Comparison of ENCODE assay signal across 10 mouse cellular contexts in the genomic region with DNA sequence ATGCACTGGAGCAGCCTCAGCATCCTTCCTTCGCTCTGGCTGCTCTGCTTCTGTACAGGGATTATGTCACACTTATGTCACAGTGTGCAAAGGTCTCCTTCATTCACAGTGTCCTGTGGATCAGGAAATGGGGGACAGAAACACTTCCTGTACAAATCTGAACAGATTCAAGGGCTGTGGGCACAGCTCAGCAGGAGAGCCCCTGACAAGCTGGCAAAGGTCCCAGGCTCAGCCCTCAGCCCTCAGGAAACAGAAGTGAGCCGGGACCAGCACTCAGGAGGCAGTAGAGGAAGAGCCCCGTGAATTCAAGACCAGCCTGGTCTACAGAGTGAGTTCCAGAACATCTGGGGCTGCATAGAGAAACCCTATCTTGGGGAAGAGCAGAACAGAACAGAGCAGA. TPM values are rescaled to one million over a fixed set of nuclear protein-coding genes. Genes with fewer than 3 reads are reported as not detected.
DNase-seq lines count a peak whose midpoint lies in the region; ATAC-seq and TF ChIP-seq lines count a peak whose summit lies in the region.
"Had no signal": no experiment of that assay in that cellular context is flagged by ENCODE, and none has a peak within 500 bp of the region (broad histone marks: within the 10 kb centered on the region; RNA-seq: fewer than 3 reads in every experiment).

No protein-coding gene starts in this region.

- DNase-seq in hindbrain, embryonic 10.5 days (ENCODE audit: low spot score), result no peak
- no peak for DNase-seq in MEL (ENCODE audit: low read depth, low spot score)
- peak; percentile 83 for DNase-seq in kidney, postnatal 10 days
- no peak for DNase-seq in spleen, postnatal 36 days (ENCODE audit: low spot score in 2 of 2)
- DNase-seq in urinary bladder, postnatal 25 days (ENCODE audit: low spot score), result no peak
- DNase-seq in spleen, adult 12 weeks (ENCODE audit: low spot score), result no peak
- DNase-seq: cerebellum, adult 8-10 months had no signal

- WGBS in hindbrain, embryonic 16.5 days, result 41% methylated on average over 3 of the region's 3 CpGs
- 47% methylated on average over 3 of the region's 3 CpGs for WGBS in hindbrain, embryonic 10.5 days

- H3K4me1 ChIP-seq in hindbrain, embryonic 16.5 days (ENCODE audit: control insufficient read depth, insufficient read depth, low read depth, low read length), result no peaks in the 10 kb centered on the region
- no peaks in the 10 kb centered on the region for H3K4me1 ChIP-seq in hindbrain, embryonic 10.5 days (replicated peaks)
- H3K4me1 ChIP-seq in MEL (ENCODE audit: control insufficient read depth in 1 of 2, insufficient read depth in 2 of 2, low read length in 2 of 2), result peaks cover 6 to 22% of the 10 kb centered on the region in 2 experiments

- H3K79me2 ChIP-seq in MEL (ENCODE audit: control insufficient read depth, insufficient read depth, low read length, poor library complexity), result no peaks in the 10 kb centered on the region

- H3K9ac ChIP-seq in hindbrain, embryonic 16.5 days (ENCODE audit: low read depth, low read length), result no peak overlapping the region
- H3K9ac ChIP-seq in MEL (ENCODE audit: control insufficient read depth, low read depth, low read length, poor library complexity, severe bottlenecking), result no peak overlapping the region

- no peak for TF ChIP-seq POLR2A in MEL (IDR thresholded peaks at IDR 0.05; ENCODE audit: control insufficient read depth in 1 of 2, insufficient read depth in 1 of 2, low read depth in 1 of 2, low read length in 2 of 2, poor library complexity in 1 of 2)

- H3K9me3 ChIP-seq in hindbrain, embryonic 16.5 days (ENCODE audit: control insufficient read depth, low read length), result no peaks in the 10 kb centered on the region
- no peaks in the 10 kb centered on the region for H3K9me3 ChIP-seq in hindbrain, embryonic 10.5 days
- H3K9me3 ChIP-seq in MEL (replicated peaks; ENCODE audit: insufficient read depth, low read length), result no peaks in the 10 kb centered on the region
- H3K9me3 ChIP-seq: G1E had no signal

- H3K27me3 ChIP-seq in hindbrain, embryonic 16.5 days (replicated peaks; ENCODE audit: control insufficient read depth, insufficient read depth, low read length), result no peaks in the 10 kb centered on the region
- H3K27me3 ChIP-seq in hindbrain, embryonic 10.5 days (ENCODE audit: insufficient read depth, poor library complexity, severe bottlenecking), result no peaks in the 10 kb centered on the region
- peaks cover 0 to 1% of the 10 kb centered on the region in 2 experiments; a peak in 1 of 4 replicates for H3K27me3 ChIP-seq in MEL (ENCODE audit: control insufficient read depth in 1 of 2, insufficient read depth in 2 of 2, low read length in 2 of 2)

- no peak overlapping the region for H3K4me2 ChIP-seq in hindbrain, embryonic 16.5 days (ENCODE audit: low read length)

- no peaks in the 10 kb centered on the region for H3K36me3 ChIP-seq in hindbrain, embryonic 16.5 days (ENCODE audit: control insufficient read depth, insufficient read depth, low read length)
- H3K36me3 ChIP-seq in hindbrain, embryonic 10.5 days, result no peaks in the 10 kb centered on the region
- H3K36me3 ChIP-seq in MEL (ENCODE audit: control insufficient read depth in 1 of 2, insufficient read depth in 2 of 2, low read length in 2 of 2), result peaks cover 0 to 11% of the 10 kb centered on the region in 2 experiments; a peak in 2 of 4 replicates
- H3K36me3 ChIP-seq: G1E had no signal

- no peak for TF ChIP-seq RAD21 in MEL (IDR thresholded peaks at IDR 0.05; ENCODE audit: low read depth, low read length)

- H3K4me3 ChIP-seq in hindbrain, embryonic 16.5 days (ENCODE audit: low read length), result no peak overlapping the region
- H3K4me3 ChIP-seq in hindbrain, embryonic 10.5 days, result no peak overlapping the region
- no peak overlapping the region for H3K4me3 ChIP-seq in MEL (ENCODE audit: control insufficient read depth in 1 of 2, insufficient read depth in 1 of 2, low read depth in 2 of 2, low read length in 2 of 2)

- 0 out of 2 replicates have a peak, but pooled peaks have one; percentile 30 for ATAC-seq in hindbrain, embryonic 16.5 days
- ATAC-seq in common myeloid progenitor, adult 5-6 weeks (replicated peaks; ENCODE audit: low read depth, poor library complexity, severe bottlenecking), result peak; percentile 81

- TF ChIP-seq CTCF in MEL (IDR thresholded peaks at IDR 0.05 in 2 of 3, conservative IDR thresholded peaks at IDR 0.05 in 1 of 3; ENCODE audit: control insufficient read depth in 1 of 3, insufficient read depth in 1 of 3, low read depth in 2 of 3, low read length in 3 of 3, poor library complexity in 1 of 3, severe bottlenecking in 1 of 3), result no peak

- TF ChIP-seq EP300 in MEL (IDR thresholded peaks at IDR 0.05; ENCODE audit: low read depth in 1 of 2, low read length in 2 of 2), result no peak

- H3K27ac ChIP-seq in hindbrain, embryonic 16.5 days (ENCODE audit: low read depth, low read length), result no peak overlapping the region
- no peak overlapping the region for H3K27ac ChIP-seq in hindbrain, embryonic 10.5 days
- no peak overlapping the region for H3K27ac ChIP-seq in MEL (ENCODE audit: control insufficient read depth, low read depth, low read length)

TF ChIP-seq in MEL, 35 proteins besides CTCF, POLR2A, EP300 and RAD21:
- peak; percentile 84 for TF ChIP-seq RCOR1 (IDR thresholded peaks at IDR 0.05; ENCODE audit: low read depth, low read length)
- no peak for TF ChIP-seq NELFE (IDR thresholded peaks at IDR 0.05; ENCODE audit: low read depth, low read length)

RNA-seq across cellular contexts. Expression of a gene that starts 23.4 kb away (rescaled TPM):
- 10.1 and 14.5 TPM in 2 replicates for polyA plus RNA-seq in hindbrain, embryonic 16.5 days (2015; fragmentation: Nextera tagmentation; extraction: Ambion mirVana)
- polyA plus RNA-seq in hindbrain, embryonic 10.5 days (2016; fragmentation: Nextera tagmentation; extraction: Ambion mirVana), result 31.5 and 33.0 TPM in 2 replicates
- 11.4 and 11.7 TPM in 2 replicates for total RNA-seq in MEL (2012; rRNA removed)
- polyA plus RNA-seq in MEL (2012; ENCODE audit: insufficient read depth in 1 of 2, insufficient read length in 2 of 2, low read depth in 1 of 2, low replicate concordance in 2 of 2, missing spikeins in 1 of 2), result 100 to 1,000 TPM in 1 of 2 experiments, not detected in 1; 133 TPM
- 51.2 and 57.6 TPM in 2 replicates for total RNA-seq in common myeloid progenitor, adult 5-6 weeks (2017)

RNA-seq across cellular contexts. Expression of a gene that starts 37.2 kb away (rescaled TPM):
- polyA plus RNA-seq in hindbrain, embryonic 16.5 days (2015; fragmentation: Nextera tagmentation; extraction: Ambion mirVana), result 5.1 and 5.4 TPM in 2 replicates
- polyA plus RNA-seq in hindbrain, embryonic 10.5 days (2016; fragmentation: Nextera tagmentation; extraction: Ambion mirVana), result 3.9 and 5.8 TPM in 2 replicates
- total RNA-seq in MEL (2012; rRNA removed), result not detected in 2 replicates
- polyA plus RNA-seq in MEL (2012; ENCODE audit: insufficient read depth in 1 of 2, insufficient read length in 2 of 2, low read depth in 1 of 2, low replicate concordance in 2 of 2, missing spikeins in 1 of 2), result not detected
- 7.2 and 7.6 TPM in 2 replicates for total RNA-seq in common myeloid progenitor, adult 5-6 weeks (2017)

RNA-seq across cellular contexts. Expression of a gene that starts 41.8 kb away (rescaled TPM):
- polyA plus RNA-seq in hindbrain, embryonic 16.5 days (2015; fragmentation: Nextera tagmentation; extraction: Ambion mirVana), result 264 and 287 TPM in 2 replicates
- 186 and 213 TPM in 2 replicates for polyA plus RNA-seq in hindbrain, embryonic 10.5 days (2016; fragmentation: Nextera tagmentation; extraction: Ambion mirVana)
- total RNA-seq in MEL (2012; rRNA removed), result 45.7 and 47.4 TPM in 2 replicates
- polyA plus RNA-seq in MEL (2012; ENCODE audit: insufficient read depth in 1 of 2, insufficient read length in 2 of 2, low read depth in 1 of 2, low replicate concordance in 2 of 2, missing spikeins in 1 of 2), result 100 to 1,000 TPM in 1 of 2 experiments, not detected in 1; 117 TPM
- total RNA-seq in common myeloid progenitor, adult 5-6 weeks (2017), result 86.6 and 88.2 TPM in 2 replicates
